Mouse (Mus musculus): ENCODE data around the gene Epsti1.

Epsti1 gene

GRCm38 (mm10) chr14:77923076-77923865 is 19.2 kb downstream of the Epsti1 start:
- no peak for DNase-seq (ENCODE audit: low spot score)

DNA sequence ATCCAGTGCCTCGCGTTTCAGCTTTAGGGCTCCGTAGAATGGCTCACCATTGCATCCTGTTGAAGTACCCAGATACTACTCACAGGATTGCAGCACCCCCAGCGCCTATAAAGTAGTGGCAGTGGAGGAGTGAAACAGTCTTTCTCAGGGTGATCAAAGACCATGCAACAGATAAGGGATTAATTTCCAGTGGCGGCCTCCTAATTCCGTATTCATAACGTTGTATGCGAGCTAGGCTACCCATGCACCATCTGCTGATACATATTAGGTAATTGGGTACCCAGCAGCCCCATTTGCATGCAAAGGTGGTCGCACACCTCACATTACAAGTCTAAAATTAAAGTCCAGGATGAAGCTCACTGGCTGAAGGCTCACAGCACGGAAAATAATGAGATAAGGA is 21.4 kb downstream of the Epsti1 start:
- DNase-seq (ENCODE audit: low spot score) = no peak

- no peak for DNase-seq (ENCODE audit: low spot score)
Observed at GRCm38 (mm10) chr14:77926718-77927117, 22.7 kb downstream of the Epsti1 start.

- DNase-seq (ENCODE audit: low spot score) = peak; percentile 50
Observed at GRCm38 (mm10) chr14:77928021-77928420, 24.0 kb downstream of the Epsti1 start.

DNA sequence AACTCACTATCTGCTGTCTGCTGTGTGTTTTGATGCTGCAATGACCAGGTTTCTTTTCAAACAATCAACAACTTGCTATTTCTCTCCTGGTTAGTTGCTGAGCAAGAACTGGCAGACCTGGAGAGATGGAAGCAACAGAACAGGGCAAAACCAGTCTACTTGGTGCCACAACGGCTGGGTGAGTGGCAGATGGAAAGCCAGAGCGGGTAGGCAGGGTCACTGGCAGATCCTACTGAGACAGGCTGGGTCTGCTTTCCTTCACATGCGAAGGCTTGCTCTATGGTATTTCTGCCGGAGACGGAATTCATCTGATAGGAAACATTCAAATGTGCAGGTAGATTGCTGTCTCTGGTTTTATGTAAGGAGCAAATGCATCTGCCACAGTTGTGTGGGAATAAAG is 24.6 kb downstream of the Epsti1 start:
- no peak for DNase-seq (ENCODE audit: low spot score)

DNA sequence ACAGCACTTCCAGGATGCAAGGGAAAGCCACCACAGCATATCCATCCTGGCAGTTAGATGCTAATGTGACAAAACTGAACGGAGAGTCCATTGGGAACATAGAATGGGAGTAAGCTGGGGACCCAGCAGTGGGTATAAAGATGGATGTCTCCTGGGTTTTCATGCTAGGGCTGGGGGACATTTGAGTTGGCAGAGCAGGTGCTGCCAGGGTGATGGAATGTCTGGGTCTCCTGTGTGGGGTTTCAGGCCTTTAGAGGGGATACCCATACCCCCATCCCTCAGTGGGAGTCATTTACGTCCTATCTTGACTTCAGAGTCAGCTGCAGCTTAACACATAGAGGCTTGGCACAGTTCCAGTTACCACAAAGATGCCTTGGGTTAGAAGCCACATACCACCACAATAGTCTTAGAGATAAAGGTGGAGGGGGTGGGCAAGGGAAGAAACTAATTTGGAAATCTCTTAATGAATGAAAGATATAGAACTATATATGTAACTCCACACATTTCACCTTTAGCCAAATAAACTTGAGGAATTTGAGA is 25.2 kb downstream of the Epsti1 start:
- no peak for DNase-seq (ENCODE audit: low spot score)

GRCm38 (mm10) chr14:77932150-77933047 is 28.4 kb downstream of the Epsti1 start:
- DNase-seq (ENCODE audit: low spot score) = no peak

GRCm38 (mm10) chr14:77933243-77933642 is 29.2 kb downstream of the Epsti1 start:
- DNase-seq (ENCODE audit: low spot score) = peak; percentile 56

DNA sequence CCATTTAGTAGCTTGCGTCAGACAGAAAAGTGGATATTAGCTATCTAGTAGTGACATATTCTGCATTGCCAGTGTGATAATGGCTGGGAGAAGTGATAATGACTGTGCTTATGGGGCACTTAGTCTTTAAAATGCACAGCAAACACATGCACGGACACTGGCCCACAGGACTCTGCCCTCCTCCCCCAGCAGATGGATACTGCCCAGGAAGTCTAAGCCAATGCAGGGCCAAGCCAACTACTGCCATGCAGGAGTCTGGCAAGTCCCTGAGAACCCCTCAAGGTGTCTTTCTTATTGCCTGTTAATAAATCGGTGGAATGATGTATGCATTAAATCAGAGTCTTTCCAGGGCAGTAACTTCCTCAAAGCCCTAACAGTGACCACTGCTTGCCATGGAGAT is 30.4 kb downstream of the Epsti1 start:
- DNase-seq (ENCODE audit: low spot score) = no peak

- no peak for DNase-seq (ENCODE audit: low spot score)
Observed at GRCm38 (mm10) chr14:77941105-77941504, 37.1 kb downstream of the Epsti1 start.

GRCm38 (mm10) chr14:77942235-77942634 is 38.2 kb downstream of the Epsti1 start:
- DNase-seq (ENCODE audit: low spot score) = no peak

- DNase-seq (ENCODE audit: low spot score) = no peak
Observed at GRCm38 (mm10) chr14:77942793-77943558, 38.9 kb downstream of the Epsti1 start.

- DNase-seq (ENCODE audit: low spot score) = no peak
Observed at GRCm38 (mm10) chr14:77961741-77962140, 57.7 kb downstream of the Epsti1 start.

DNA sequence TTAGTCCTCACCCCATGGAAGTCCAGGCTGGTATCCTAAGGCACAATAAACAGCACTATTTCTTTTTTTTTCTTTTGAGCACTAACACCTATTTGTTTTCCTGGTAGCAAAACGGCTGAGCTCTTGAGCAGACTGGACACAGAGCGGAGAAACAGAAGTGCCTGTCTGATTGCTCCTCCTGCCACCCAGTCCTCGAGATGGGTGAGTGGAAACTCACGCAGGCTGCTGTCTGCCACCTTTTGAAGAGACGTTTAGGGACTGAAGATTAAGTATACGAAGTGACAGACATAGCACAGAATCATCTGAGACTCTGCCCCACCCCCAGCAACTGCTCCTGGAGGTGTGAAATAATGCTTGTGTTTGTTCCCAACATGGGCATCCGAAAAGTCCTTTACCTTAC is 59.5 kb downstream of the Epsti1 start:
- DNase-seq (ENCODE audit: low spot score) = peak; percentile 5

DNA sequence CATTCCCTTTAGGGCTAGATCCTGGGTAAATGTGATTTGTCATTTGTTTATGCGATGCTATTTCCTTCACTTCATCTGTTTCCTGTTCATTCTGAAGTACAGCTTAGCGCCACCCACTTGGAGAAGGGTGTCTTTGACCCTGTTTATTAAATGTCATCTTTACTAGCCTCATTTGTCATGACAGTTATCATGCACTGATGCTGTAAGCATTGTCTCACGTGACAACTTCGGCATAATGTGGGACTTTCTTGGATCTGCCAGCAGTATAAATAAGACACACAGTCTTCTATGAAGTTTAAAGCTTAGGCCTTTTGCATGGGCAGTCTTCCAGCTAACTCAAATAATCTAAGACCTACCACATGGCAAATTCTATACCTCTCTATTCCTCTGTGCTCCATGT is 67.3 kb downstream of the Epsti1 start:
- DNase-seq (ENCODE audit: low spot score) = no peak

GRCm38 (mm10) chr14:77974221-77974620 is 70.2 kb downstream of the Epsti1 start:
- no peak for DNase-seq (ENCODE audit: low spot score)

DNA sequence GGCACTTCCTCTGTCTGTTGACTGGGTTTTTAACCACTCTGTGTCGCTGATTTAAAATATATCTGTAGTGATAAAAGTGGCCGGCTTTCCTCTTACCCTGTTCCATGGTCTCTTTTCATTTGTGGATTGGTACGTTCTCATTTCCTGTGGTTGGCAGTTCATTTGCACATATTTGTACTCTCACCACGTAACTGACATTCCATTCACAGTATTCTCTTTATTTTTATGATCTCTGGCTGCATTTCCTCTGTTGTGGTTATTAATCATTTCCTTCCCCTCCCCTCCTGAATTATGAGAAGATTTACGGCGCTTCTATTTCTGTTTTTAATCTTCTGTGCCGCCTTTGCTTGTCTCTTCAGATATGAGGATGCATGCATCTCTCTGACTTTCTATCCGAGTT is 71.7 kb downstream of the Epsti1 start:
- DNase-seq (ENCODE audit: low spot score) = no peak

DNA sequence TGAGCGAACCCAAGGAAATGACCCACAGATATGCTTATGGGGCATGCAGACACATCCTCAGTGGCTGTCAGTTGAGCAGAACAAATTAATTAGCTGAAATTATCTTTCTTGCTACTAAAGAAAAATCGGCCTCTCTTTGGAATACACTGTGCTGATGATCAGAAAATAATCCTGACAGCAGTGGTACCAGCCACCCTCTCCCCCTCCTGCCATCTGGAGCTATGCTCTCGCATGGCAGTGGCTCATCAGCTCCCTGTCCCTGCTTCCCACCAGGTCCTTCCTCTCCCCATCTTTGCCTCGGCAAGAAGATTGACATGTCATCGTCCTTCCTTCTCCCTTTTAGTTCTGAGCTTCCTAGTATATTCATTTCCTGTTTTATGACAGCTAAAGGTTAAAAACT is 77.5 kb downstream of the Epsti1 start:
- DNase-seq (ENCODE audit: low spot score) = no peak

DNA sequence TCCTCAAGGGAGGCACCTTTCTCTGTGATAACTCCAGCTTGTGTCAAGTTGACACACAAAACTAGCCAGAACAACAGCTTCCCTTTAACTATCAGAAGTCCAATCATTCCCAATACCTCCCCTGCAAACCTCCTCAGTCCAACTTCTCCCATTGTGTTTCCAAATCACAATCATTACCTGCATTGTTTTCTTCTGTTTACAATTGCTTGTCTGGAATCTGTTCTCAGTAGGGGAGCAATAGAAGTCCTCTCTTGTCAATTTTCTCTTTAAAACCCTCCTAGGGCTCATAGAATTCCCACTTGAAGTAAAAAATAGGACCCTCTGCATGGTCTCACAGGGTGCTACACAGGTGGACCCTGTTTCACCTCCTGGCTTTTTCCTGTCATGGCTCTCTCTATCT is 93.7 kb downstream of the Epsti1 start:
- no peak for DNase-seq (ENCODE audit: low spot score)

DNA sequence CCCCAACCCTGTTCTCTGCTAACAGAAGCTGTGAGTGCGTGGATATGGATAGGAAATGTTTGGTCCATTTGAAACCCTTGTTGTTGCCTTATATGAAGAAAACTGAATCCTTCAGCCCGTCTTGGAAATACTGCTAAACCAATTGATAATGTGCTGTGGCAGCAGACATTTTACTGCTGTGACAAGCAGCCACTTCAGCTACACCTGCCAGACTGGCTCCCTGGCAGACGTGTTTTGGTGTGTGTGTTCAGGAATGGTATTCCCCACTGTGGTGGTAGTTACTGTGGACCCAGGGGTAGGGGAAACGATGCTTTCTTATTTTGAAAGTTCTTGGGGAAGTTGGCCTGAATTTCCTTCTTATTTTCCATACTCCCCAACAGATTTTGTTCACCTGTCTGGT is 100.4 kb downstream of the Epsti1 start:
- DNase-seq (ENCODE audit: low spot score) = no peak

- DNase-seq (ENCODE audit: low spot score) = no peak
Observed at GRCm38 (mm10) chr14:78008019-78008418, 104.0 kb downstream of the Epsti1 start.

- no peak for DNase-seq (ENCODE audit: low spot score)
Observed at GRCm38 (mm10) chr14:78011808-78012207, 107.8 kb downstream of the Epsti1 start.

Data from ovary, postnatal 36 days (tissue).